Mouse (Mus musculus) spleen, postnatal 4 days (tissue): Measurements from ENCODE around the gene Ece1.
A peak's percentile ranks its signal among the peaks of the same experiment; 100 is the strongest.

Experiments
- DNase-seq, 2 experiments: peaks; one replicate each; pipeline ENCODE4 v3.0.0; 2022; ENCODE audit warnings: low spot score in 2 of 2

Gene Ece1

GRCm38 (mm10) chr4:137917591-137917990, 55.6 kb downstream of the Ece1 start:
- no peak for DNase-seq

- DNase-seq = no peak
These were observed 56.5 kb downstream of the Ece1 start for GRCm38 (mm10) chr4:137918559-137918958.

- DNase-seq = no peak
These were observed 57.1 kb downstream of the Ece1 start for GRCm38 (mm10) chr4:137919116-137919515.

- DNase-seq = no peak
These were observed 58.0 kb downstream of the Ece1 start for GRCm38 (mm10) chr4:137920005-137920404.

GRCm38 (mm10) chr4:137920500-137920961, 58.5 kb downstream of the Ece1 start:
- DNase-seq = no peak

GRCm38 (mm10) chr4:137921510-137921909, 59.5 kb downstream of the Ece1 start:
- no peak for DNase-seq

- no peak for DNase-seq
These were observed 61.0 kb downstream of the Ece1 start for GRCm38 (mm10) chr4:137923052-137923451.

GRCm38 (mm10) chr4:137925176-137925575, 63.1 kb downstream of the Ece1 start:
- DNase-seq = no peak

GRCm38 (mm10) chr4:137926161-137926560, 64.1 kb downstream of the Ece1 start:
- DNase-seq = no peak

GRCm38 (mm10) chr4:137927136-137927535, 65.1 kb downstream of the Ece1 start:
- DNase-seq = no peak

GRCm38 (mm10) chr4:137927741-137928535, 65.9 kb downstream of the Ece1 start:
- no peak for DNase-seq

- no peak for DNase-seq
These were observed 66.8 kb downstream of the Ece1 start for GRCm38 (mm10) chr4:137928813-137929212.

- DNase-seq = no peak
These were observed 67.4 kb downstream of the Ece1 start for GRCm38 (mm10) chr4:137929341-137930016.

- DNase-seq = no peak
These were observed 68.5 kb downstream of the Ece1 start for GRCm38 (mm10) chr4:137930500-137931008.

- peak; percentile 64 to 76 for DNase-seq
These were observed 69.1 kb downstream of the Ece1 start for GRCm38 (mm10) chr4:137931009-137931757.

GRCm38 (mm10) chr4:137932554-137933178, 70.6 kb downstream of the Ece1 start:
- no peak for DNase-seq

- no peak for DNase-seq
These were observed 71.3 kb downstream of the Ece1 start for GRCm38 (mm10) chr4:137933328-137933727.

- DNase-seq = no peak
These were observed 74.1 kb downstream of the Ece1 start for GRCm38 (mm10) chr4:137936134-137936533.

GRCm38 (mm10) chr4:137940061-137940460, 78.0 kb downstream of the Ece1 start:
- no peak for DNase-seq

- DNase-seq = no peak
These were observed 79.3 kb downstream of the Ece1 start for GRCm38 (mm10) chr4:137941131-137941844.
